Mouse (Mus musculus): ENCODE data around the gene Mrpl4. TPM values are rescaled to one million over a fixed set of nuclear protein-coding genes. Genes with fewer than 3 reads are reported as not detected.
"Not testable (repeated sequence)": the region's sequence is repeated elsewhere in the genome, so short reads cannot be mapped to it uniquely, and the experiment has no call there.

Gene Mrpl4
- polyA plus RNA-seq, 1 experiment = 45.1 TPM

DNA sequence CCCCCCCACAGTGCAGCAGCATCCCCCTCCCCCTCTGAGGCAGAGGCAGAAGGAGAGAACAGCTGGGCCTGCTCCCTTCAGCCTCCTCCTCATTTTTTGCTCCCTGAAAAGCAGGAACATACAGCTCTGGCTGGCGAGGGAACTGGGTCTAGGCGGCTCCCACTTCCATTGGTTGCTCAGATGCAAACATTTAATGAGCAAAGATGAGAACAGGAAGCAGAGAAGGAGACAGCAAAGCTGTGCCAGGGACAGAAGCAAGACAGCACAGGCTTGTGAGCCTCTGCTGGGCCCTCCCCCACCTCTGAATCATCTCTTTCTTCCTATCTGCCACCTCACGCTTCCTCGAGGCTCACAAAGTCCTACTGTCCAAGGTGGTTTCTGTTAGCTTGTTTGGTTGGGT lies 38.8 kb downstream of the Mrpl4 start:
- TF ChIP-seq CTCF (IDR thresholded peaks at IDR 0.05; ENCODE audit: low read depth, low read length) (no peak), EP300 (IDR thresholded peaks at IDR 0.05; ENCODE audit: insufficient read depth, low read depth, low read length) (no peak), POLR2A (IDR thresholded peaks at IDR 0.05; ENCODE audit: insufficient read depth, low read length) (no peak)
- Histone ChIP-seq H3K36me3 (ENCODE audit: control insufficient read depth, insufficient read depth, low read length, poor library complexity, severe bottlenecking) (no peaks in the 10 kb centered on the region), H3K9me3 (replicated peaks; ENCODE audit: control insufficient read depth, insufficient read depth, low read length, poor library complexity, severe bottlenecking) (no peaks in the 10 kb centered on the region), H3K27ac (ENCODE audit: insufficient read depth, low read length) (no peak overlapping the region), H3K4me3 (ENCODE audit: low read depth, low read length) (no peak overlapping the region), H3K4me1 (ENCODE audit: control insufficient read depth, insufficient read depth, low read length) (no peaks in the 10 kb centered on the region), H3K9ac (ENCODE audit: low read depth, poor library complexity, severe bottlenecking) (no peak overlapping the region), H3K27me3 (ENCODE audit: control insufficient read depth, insufficient read depth, low read length, poor library complexity, severe bottlenecking) (no peaks in the 10 kb centered on the region)

DNA sequence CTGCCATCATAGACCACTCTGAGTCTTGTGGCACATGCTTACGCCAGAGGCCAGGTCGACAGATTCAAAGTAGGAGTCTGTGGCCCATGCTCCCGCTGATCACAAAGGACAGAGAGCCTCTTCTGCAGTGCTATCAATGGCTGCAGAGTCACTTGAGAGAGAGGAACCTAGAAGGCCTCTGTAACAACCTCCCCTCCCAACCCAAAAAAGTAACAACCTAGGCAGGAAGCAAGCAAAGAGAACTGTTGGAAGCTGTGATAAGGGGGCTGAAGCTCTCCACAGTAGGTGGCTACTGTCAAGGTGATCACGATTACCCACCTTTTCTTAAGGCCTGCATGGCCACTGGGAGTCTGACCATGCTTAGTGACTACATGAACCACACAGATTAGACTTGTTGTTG lies 41.0 kb downstream of the Mrpl4 start:
- TF ChIP-seq EP300 (IDR thresholded peaks at IDR 0.05; ENCODE audit: insufficient read depth, low read depth, low read length) (no peak), POLR2A (IDR thresholded peaks at IDR 0.05; ENCODE audit: insufficient read depth, low read length) (no peak), CTCF (IDR thresholded peaks at IDR 0.05; ENCODE audit: low read depth, low read length) (no peak)
- H3K4me1 ChIP-seq (ENCODE audit: control insufficient read depth, insufficient read depth, low read length) = no peaks in the 10 kb centered on the region
- no peaks in the 10 kb centered on the region for H3K27me3 ChIP-seq (ENCODE audit: control insufficient read depth, insufficient read depth, low read length, poor library complexity, severe bottlenecking)
- H3K36me3 ChIP-seq (ENCODE audit: control insufficient read depth, insufficient read depth, low read length, poor library complexity, severe bottlenecking) = no peaks in the 10 kb centered on the region
- no peak overlapping the region for H3K27ac ChIP-seq (ENCODE audit: insufficient read depth, low read length)
- no peak overlapping the region for H3K9ac ChIP-seq (ENCODE audit: low read depth, poor library complexity, severe bottlenecking)
- H3K4me3 ChIP-seq (ENCODE audit: low read depth, low read length) = no peak overlapping the region
- H3K9me3 ChIP-seq (replicated peaks; ENCODE audit: control insufficient read depth, insufficient read depth, low read length, poor library complexity, severe bottlenecking) = no peaks in the 10 kb centered on the region

- H3K27me3 ChIP-seq (ENCODE audit: control insufficient read depth, insufficient read depth, low read length, poor library complexity, severe bottlenecking); H3K9ac ChIP-seq (ENCODE audit: low read depth, poor library complexity, severe bottlenecking); H3K9me3 ChIP-seq (replicated peaks; ENCODE audit: control insufficient read depth, insufficient read depth, low read length, poor library complexity, severe bottlenecking); H3K4me1 ChIP-seq (ENCODE audit: control insufficient read depth, insufficient read depth, low read length); H3K4me3 ChIP-seq (ENCODE audit: low read depth, low read length); H3K27ac ChIP-seq (ENCODE audit: insufficient read depth, low read length); H3K36me3 ChIP-seq (ENCODE audit: control insufficient read depth, insufficient read depth, low read length, poor library complexity, severe bottlenecking): not testable (repeated sequence)
Observed at GRCm38 (mm10) chr9:21044785-21045184, 42.2 kb downstream of the Mrpl4 start.

DNA sequence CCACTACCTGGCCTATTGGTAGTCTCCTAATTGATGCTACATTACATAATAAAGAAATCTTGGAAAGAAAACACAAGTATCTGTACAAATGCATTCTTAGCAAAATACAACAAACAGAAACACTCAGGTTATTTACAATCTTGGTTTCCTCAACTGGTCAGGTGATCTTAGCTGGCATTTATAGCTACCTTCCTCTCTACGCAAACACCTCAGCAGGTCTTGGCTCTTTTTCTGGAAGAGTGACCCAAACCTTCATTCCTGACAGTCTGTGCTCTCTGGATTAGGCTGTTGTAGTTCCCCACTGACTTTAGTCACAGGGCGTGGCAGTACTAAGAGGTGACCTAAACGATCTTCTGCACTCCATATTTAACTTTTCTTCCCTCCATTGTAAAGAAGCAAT lies 42.7 kb downstream of the Mrpl4 start:
- TF ChIP-seq EP300 (IDR thresholded peaks at IDR 0.05; ENCODE audit: insufficient read depth, low read depth, low read length) (no peak), POLR2A (IDR thresholded peaks at IDR 0.05; ENCODE audit: insufficient read depth, low read length) (no peak), CTCF (IDR thresholded peaks at IDR 0.05; ENCODE audit: low read depth, low read length) (no peak)
- H3K27ac ChIP-seq (ENCODE audit: insufficient read depth, low read length) = no peak overlapping the region
- H3K36me3 ChIP-seq (ENCODE audit: control insufficient read depth, insufficient read depth, low read length, poor library complexity, severe bottlenecking) = no peaks in the 10 kb centered on the region
- H3K4me1 ChIP-seq (ENCODE audit: control insufficient read depth, insufficient read depth, low read length) = no peaks in the 10 kb centered on the region
- H3K27me3 ChIP-seq (ENCODE audit: control insufficient read depth, insufficient read depth, low read length, poor library complexity, severe bottlenecking) = no peaks in the 10 kb centered on the region
- no peak overlapping the region for H3K9ac ChIP-seq (ENCODE audit: low read depth, poor library complexity, severe bottlenecking)
- H3K4me3 ChIP-seq (ENCODE audit: low read depth, low read length) = no peak overlapping the region
- no peaks in the 10 kb centered on the region for H3K9me3 ChIP-seq (replicated peaks; ENCODE audit: control insufficient read depth, insufficient read depth, low read length, poor library complexity, severe bottlenecking)

DNA sequence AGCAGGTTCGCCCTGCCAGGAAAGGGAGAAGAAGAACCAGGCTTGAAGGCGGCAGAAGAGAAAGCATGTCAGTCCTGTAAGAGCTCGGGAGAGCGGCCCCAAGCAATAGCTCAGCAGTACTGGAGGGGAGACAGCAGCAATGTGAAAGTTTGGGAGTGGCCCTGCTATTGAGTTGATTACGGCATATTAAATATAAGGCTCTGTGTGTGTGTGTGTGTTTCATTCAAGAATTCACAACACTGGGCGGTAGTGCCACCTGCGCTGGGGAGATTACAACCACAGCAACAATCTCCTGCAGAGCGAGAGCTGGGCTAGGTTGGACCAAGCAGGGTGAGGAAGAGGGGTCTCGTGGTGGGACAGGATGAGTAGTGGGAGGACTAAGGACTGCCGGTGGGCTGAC lies 49.0 kb downstream of the Mrpl4 start:
- no peaks in the 10 kb centered on the region for H3K9me3 ChIP-seq (replicated peaks; ENCODE audit: control insufficient read depth, insufficient read depth, low read length, poor library complexity, severe bottlenecking)
- no peaks in the 10 kb centered on the region for H3K27me3 ChIP-seq (ENCODE audit: control insufficient read depth, insufficient read depth, low read length, poor library complexity, severe bottlenecking)
- no peaks in the 10 kb centered on the region for H3K4me1 ChIP-seq (ENCODE audit: control insufficient read depth, insufficient read depth, low read length)
- no peak overlapping the region for H3K9ac ChIP-seq (ENCODE audit: low read depth, poor library complexity, severe bottlenecking)
- H3K27ac ChIP-seq (ENCODE audit: insufficient read depth, low read length) = no peak overlapping the region
- no peak for TF ChIP-seq EP300 (IDR thresholded peaks at IDR 0.05; ENCODE audit: insufficient read depth, low read depth, low read length)
- TF ChIP-seq CTCF (IDR thresholded peaks at IDR 0.05; ENCODE audit: low read depth, low read length) = no peak
- no peak for TF ChIP-seq POLR2A (IDR thresholded peaks at IDR 0.05; ENCODE audit: insufficient read depth, low read length)
- no peaks in the 10 kb centered on the region for H3K36me3 ChIP-seq (ENCODE audit: control insufficient read depth, insufficient read depth, low read length, poor library complexity, severe bottlenecking)
- H3K4me3 ChIP-seq (ENCODE audit: low read depth, low read length) = no peak overlapping the region

Other genes starting within 250 kb of the Mrpl4 start
- gene Col5a3, start 187.7 kb upstream of the Mrpl4 start, polyA plus RNA-seq (2011; ENCODE audit: insufficient read depth, insufficient read length, low read depth, missing spikeins) = 1.3 and 1.6 TPM in 2 replicates
- not detected in 2 replicates for gene Rdh8, start 184.2 kb upstream of the Mrpl4 start, polyA plus RNA-seq (2011; ENCODE audit: insufficient read depth, insufficient read length, low read depth, missing spikeins)
- gene A230050P20Rik, start 134.1 kb upstream of the Mrpl4 start, polyA plus RNA-seq (2011; ENCODE audit: insufficient read depth, insufficient read length, low read depth, missing spikeins) = 20.5 and 23.9 TPM in 2 replicates
- gene Angptl6, start 123.0 kb upstream of the Mrpl4 start, polyA plus RNA-seq (2011; ENCODE audit: insufficient read depth, insufficient read length, low read depth, missing spikeins) = 1.3 and 2.0 TPM in 2 replicates
- gene Ppan, start 114.6 kb upstream of the Mrpl4 start, polyA plus RNA-seq (2011; ENCODE audit: insufficient read depth, insufficient read length, low read depth, missing spikeins) = 76.9 and 81.2 TPM in 2 replicates
- gene Eif3g, start 104.1 kb upstream of the Mrpl4 start, polyA plus RNA-seq (2011; ENCODE audit: insufficient read depth, insufficient read length, low read depth, missing spikeins) = 206 and 216 TPM in 2 replicates
- gene Dnmt1, start 42.9 kb upstream of the Mrpl4 start, polyA plus RNA-seq (2011; ENCODE audit: insufficient read depth, insufficient read length, low read depth, missing spikeins) = 115 and 120 TPM in 2 replicates
- 14.1 and 19.9 TPM in 2 replicates for gene S1pr2, start 26.0 kb upstream of the Mrpl4 start, polyA plus RNA-seq (2011; ENCODE audit: insufficient read depth, insufficient read length, low read depth, missing spikeins)
- gene Icam1, start 13.2 kb downstream of the Mrpl4 start, polyA plus RNA-seq (2011; ENCODE audit: insufficient read depth, insufficient read length, low read depth, missing spikeins) = 24.9 and 25.7 TPM in 2 replicates
- gene Icam4, start 26.6 kb downstream of the Mrpl4 start, polyA plus RNA-seq (2011; ENCODE audit: insufficient read depth, insufficient read length, low read depth, missing spikeins) = 1.3 TPM in 1 of 2 replicates, not detected in the other
- 0.94 and 1.3 TPM in 2 replicates for gene Icam5, start 29.3 kb downstream of the Mrpl4 start, polyA plus RNA-seq (2011; ENCODE audit: insufficient read depth, insufficient read length, low read depth, missing spikeins)
- gene Zglp1, start 64.4 kb downstream of the Mrpl4 start, polyA plus RNA-seq (2011; ENCODE audit: insufficient read depth, insufficient read length, low read depth, missing spikeins) = 2.5 TPM in 1 of 2 replicates, not detected in the other
- gene Gm49373, start 70.4 kb downstream of the Mrpl4 start, polyA plus RNA-seq (2011; ENCODE audit: insufficient read depth, insufficient read length, low read depth, missing spikeins) = 1.0 and 1.4 TPM in 2 replicates
- 25.9 and 38.8 TPM in 2 replicates for gene Fdx1l, start 70.9 kb downstream of the Mrpl4 start, polyA plus RNA-seq (2011; ENCODE audit: insufficient read depth, insufficient read length, low read depth, missing spikeins)
- 4.7 and 6.3 TPM in 2 replicates for gene Gm38431, start 89.3 kb downstream of the Mrpl4 start, polyA plus RNA-seq (2011; ENCODE audit: insufficient read depth, insufficient read length, low read depth, missing spikeins)
- gene Raver1, start 89.3 kb downstream of the Mrpl4 start, polyA plus RNA-seq (2011; ENCODE audit: insufficient read depth, insufficient read length, low read depth, missing spikeins) = 60.7 and 61.9 TPM in 2 replicates
- gene Tyk2, start 128.5 kb downstream of the Mrpl4 start, polyA plus RNA-seq (2011; ENCODE audit: insufficient read depth, insufficient read length, low read depth, missing spikeins) = 15.5 and 17.8 TPM in 2 replicates
- gene Cdc37, start 147.2 kb downstream of the Mrpl4 start, polyA plus RNA-seq (2011; ENCODE audit: insufficient read depth, insufficient read length, low read depth, missing spikeins) = 164 and 171 TPM in 2 replicates
- 9.5 and 10.4 TPM in 2 replicates for gene Pde4a, start 163.0 kb downstream of the Mrpl4 start, polyA plus RNA-seq (2011; ENCODE audit: insufficient read depth, insufficient read length, low read depth, missing spikeins)
- gene Keap1, start 236.6 kb downstream of the Mrpl4 start, polyA plus RNA-seq (2011; ENCODE audit: insufficient read depth, insufficient read length, low read depth, missing spikeins) = 19.5 and 19.6 TPM in 2 replicates
- 0.40 and 0.44 TPM in 2 replicates for gene S1pr5, start 245.7 kb downstream of the Mrpl4 start, polyA plus RNA-seq (2011; ENCODE audit: insufficient read depth, insufficient read length, low read depth, missing spikeins)